Mouse (Mus musculus) embryonic stem cell, embryonic (primary cell): ENCODE results near the gene Nkd1.

Experiments used
- CTCF ChIA-PET, 4 experiments: fragments of 300-600 bp in 2 of 4; fragments of 350-600 bp in 2 of 4; sonication (Branson Sonifier 250); formaldehyde crosslinking; loops; one replicate each; lab custom pipeline; 2022; ENCODE audit warnings: inconsistent platforms in 2 of 4; lab: Charles Lee
- POLR2A ChIA-PET, 4 experiments: fragments of 300-600 bp in 2 of 4; fragments of 350-600 bp in 2 of 4; sonication (Branson Sonifier 250); formaldehyde crosslinking; loops; one replicate each; lab custom pipeline; 2022; ENCODE audit warnings: antibody characterized with exemption in 4 of 4, inconsistent platforms in 1 of 4; lab: Charles Lee

Gene Nkd1

GRCm38 (mm10) chr8:88627265-88627991 is 106.3 kb downstream of the Nkd1 start:
- ChIA-PET CTCF (interaction anchor here in 3 of 4 experiments (0.6 to 1.8 kb wide), 9 partner anchors 18 to 383 kb away, joined by 3 to 7 read pairs (median 3); partner anchors contain the start of gene Nod2 (in 1 of the 3)), POLR2A (interaction anchor here in 3 of 4 experiments (0.7 to 2.9 kb wide), 18 partner anchors 8 to 429 kb away, joined by 3 to 21 read pairs (median 4); partner anchors contain the start of genes Nod2 (in 3 of the 3), Snx20 (in 3 of the 3), Cyld (in 1 of the 3) and Tent4b (in 1 of the 3))

- ChIA-PET POLR2A (interaction anchor here in 3 of 4 experiments (0.5 to 2.9 kb wide), 16 partner anchors 7 to 430 kb away, joined by 3 to 21 read pairs (median 4); partner anchors contain the start of genes Snx20 (in 3 of the 3), Cyld (in 2 of the 3), Nod2 (in 2 of the 3) and Tent4b (in 1 of the 3)), CTCF (interaction anchor here in 2 of 4 experiments (0.8 to 1.8 kb wide), 5 partner anchors 19 to 355 kb away, joined by 3 to 7 read pairs (median 3); partner anchors contain the start of gene Nod2 (in 1 of the 2))
Observed at GRCm38 (mm10) chr8:88628001-88628774, 107.0 kb downstream of the Nkd1 start.

- ChIA-PET CTCF (interaction anchor here in 1 of 4 experiments (1.1 kb wide), 1 partner anchor 125 kb away, joined by 3 read pairs; no protein-coding TSS in a partner anchor), POLR2A (interaction anchor here in 1 of 4 experiments (1.3 kb wide), 1 partner anchor 7 kb away, joined by 4 read pairs; no protein-coding TSS in a partner anchor)
Observed at GRCm38 (mm10) chr8:88630225-88630624, 109.1 kb downstream of the Nkd1 start.

- POLR2A ChIA-PET: interaction anchor here in 1 of 4 experiments (1.4 kb wide), 1 partner anchor 16 kb away, joined by 4 read pairs; the partner anchor contains the start of gene Nod2
- CTCF ChIA-PET: interaction anchor here in 1 of 4 experiments (0.6 to 1.1 kb wide), 2 partner anchors 124 to 226 kb away, joined by 3 read pairs; no protein-coding TSS in a partner anchor
Observed at GRCm38 (mm10) chr8:88631081-88631480, 109.9 kb downstream of the Nkd1 start.

GRCm38 (mm10) chr8:88633343-88633765 is 112.2 kb downstream of the Nkd1 start:
- ChIA-PET CTCF (interaction anchor here in 2 of 4 experiments (0.6 to 1.2 kb wide), 2 partner anchors 61 to 184 kb away, joined by 3 to 4 read pairs; no protein-coding TSS in a partner anchor), POLR2A (interaction anchor here in 2 of 4 experiments (0.7 to 1.0 kb wide), 3 partner anchors 11 to 114 kb away, joined by 3 to 5 read pairs (median 4); partner anchors contain the start of gene Nod2 (in 1 of the 2))

GRCm38 (mm10) chr8:88635474-88636397 is 114.6 kb downstream of the Nkd1 start, which contains the start of gene Snx20:
Gene Snx20, minus strand, starts transcription at chr8:88636128.
- CTCF ChIA-PET: interaction anchor here in 1 of 4 experiments (0.6 kb wide), 1 partner anchor 1365 kb away, joined by 4 read pairs; no protein-coding TSS in a partner anchor
- POLR2A ChIA-PET: interaction anchor here in 3 of 4 experiments (0.6 to 2.8 kb wide), 15 partner anchors 8 to 80 kb away, joined by 3 to 21 read pairs (median 4); partner anchors contain the start of genes Cyld (in 2 of the 3) and Nod2 (in 2 of the 3)

- ChIA-PET POLR2A (interaction anchor here in 3 of 4 experiments (1.1 to 2.8 kb wide), 5 partner anchors 8 to 10 kb away, joined by 4 to 13 read pairs (median 5); partner anchors contain the start of gene Nod2 (in 1 of the 3)), CTCF (no interaction called here)
Observed at GRCm38 (mm10) chr8:88637092-88638000, 116.2 kb downstream of the Nkd1 start.

GRCm38 (mm10) chr8:88638908-88639307 is 117.8 kb downstream of the Nkd1 start:
- POLR2A ChIA-PET: no interaction called here
- CTCF ChIA-PET: no interaction called here

- POLR2A ChIA-PET: interaction anchor here in 1 of 4 experiments (0.6 kb wide), 1 partner anchor 28 kb away, joined by 3 read pairs; no protein-coding TSS in a partner anchor
- CTCF ChIA-PET: interaction anchor here in 1 of 4 experiments (0.9 kb wide), 1 partner anchor 376 kb away, joined by 4 read pairs; no protein-coding TSS in a partner anchor
Observed at GRCm38 (mm10) chr8:88642734-88643564, 121.8 kb downstream of the Nkd1 start.
